Mouse (Mus musculus) myocyte (in vitro differentiated cells): Measurements from ENCODE around the gene Sh2d2a.

ENCODE experiments used
- MAX ChIP-seq: IDR thresholded peaks from one replicate; pipeline ENCODE4 v1.6.1; 2011; ENCODE audit warnings: low read depth, mild to moderate bottlenecking, control low read depth
- POLR2A ChIP-seq: IDR thresholded peaks from one replicate; pipeline ENCODE4 v1.6.1; 2011; ENCODE audit warnings: low read depth, mild to moderate bottlenecking, control low read depth, moderate library complexity; ENCODE audit not compliant: insufficient read length
- TCF12 ChIP-seq: IDR thresholded peaks from one replicate; pipeline ENCODE4 v1.6.1; 2011; ENCODE audit warnings: mild to moderate bottlenecking, control low read depth; ENCODE audit not compliant: poor library complexity, insufficient read depth, severe bottlenecking

DNA sequence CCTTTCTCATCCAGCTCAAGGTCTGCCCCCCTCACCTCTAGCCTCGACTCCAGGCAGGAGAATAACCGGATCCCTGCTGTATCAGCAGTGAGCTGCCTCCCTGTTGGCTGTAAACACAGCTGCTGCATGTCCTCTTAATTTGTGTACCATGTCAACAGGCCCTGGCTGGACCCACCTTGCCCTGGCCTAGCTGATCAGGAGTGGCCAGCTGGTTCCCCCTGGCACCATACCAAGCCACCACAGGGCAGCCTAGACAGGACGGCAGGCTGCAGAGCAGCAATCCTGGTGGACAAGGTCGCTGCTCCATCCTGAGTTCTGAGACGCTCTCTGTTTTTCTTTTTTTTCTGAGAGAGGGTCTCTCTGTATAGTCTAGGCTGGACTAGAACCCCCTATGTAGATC lies 44.9 kb upstream of the Sh2d2a start:
- TF ChIP-seq POLR2A: no peak
- no peak for TF ChIP-seq TCF12
- no peak for TF ChIP-seq MAX
